Mouse (Mus musculus) liver, adult 2 months (tissue): ENCODE measurements at regions not wholly inside any gene's neighbourhood (a gene's known extent, or its start where the extent isn't known, plus 50 kb on each side); places are given as distances from the start of the nearest gene placed in this dataset.

ENCODE experiments used
- DNase-seq: peaks from one replicate; pipeline ENCODE4 v3.0.0-alpha.2; 2011; ENCODE audit warnings: low read depth, low spot score; ENCODE audit errors: extremely low read depth
- H3K27ac ChIP-seq: fragments of 200-500 bp; replicated peaks from 2 replicates; pipeline ENCODE4 v1.5.1; 2012; ENCODE audit warnings: low read depth, mild to moderate bottlenecking, control low read depth, inconsistent platforms, low read length; ENCODE audit not compliant: insufficient read depth
- H3K27me3 ChIP-seq: fragments of 200-500 bp; 2 replicates; pipeline ENCODE4 v1.6.1; 2012; ENCODE audit warnings: mild to moderate bottlenecking, moderate library complexity, low read length, inconsistent platforms; ENCODE audit not compliant: control insufficient read depth, insufficient read depth
- H3K36me3 ChIP-seq: fragments of 200-500 bp; 2 replicates; pipeline ENCODE4 v1.6.1; 2012; ENCODE audit warnings: low read length, inconsistent platforms; ENCODE audit not compliant: control insufficient read depth, insufficient read depth
- H3K4me1 ChIP-seq: fragments of 200-500 bp; 2 replicates; pipeline ENCODE4 v1.6.1; 2011; ENCODE audit warnings: low read length; ENCODE audit not compliant: control insufficient read depth, insufficient read depth
- H3K4me3 ChIP-seq: fragments of 200-500 bp; 2 replicates; pipeline ENCODE4 v1.5.1; 2011; ENCODE audit warnings: low read depth, mild to moderate bottlenecking, control low read depth, low read length, moderate library complexity; ENCODE audit not compliant: insufficient read depth
- H3K79me2 ChIP-seq: fragments of 200-500 bp; 2 replicates; pipeline ENCODE4 v1.6.1; 2012; ENCODE audit warnings: inconsistent platforms, mild to moderate bottlenecking, low read length, moderate library complexity; ENCODE audit not compliant: control insufficient read depth, insufficient read depth
- H3K9ac ChIP-seq: fragments of 200-500 bp; 2 replicates; pipeline ENCODE4 v1.6.1; 2012; ENCODE audit warnings: low read depth, mild to moderate bottlenecking, control low read depth, inconsistent platforms, low read length
- CTCF ChIP-seq: fragments of 200-500 bp; IDR thresholded peaks from 2 replicates; pipeline ENCODE4 v1.5.1; 2011; ENCODE audit warnings: low read depth, low read length, control low read depth
- POLR2A ChIP-seq: fragments of 200-500 bp; IDR thresholded peaks from 2 replicates; pipeline ENCODE4 v1.6.1; 2011; ENCODE audit warnings: low read length, control low read depth; ENCODE audit not compliant: insufficient read depth; ENCODE audit errors: extremely low read depth
- WGBS: fragments of 180-500 bp; shearing (Covaris S2); methylation state at CpG from one replicate; pipeline ENCODE4 v1.1.7; 2018; 5-methylcytosine and 5-hydroxymethylcytosine counted together

DNA sequence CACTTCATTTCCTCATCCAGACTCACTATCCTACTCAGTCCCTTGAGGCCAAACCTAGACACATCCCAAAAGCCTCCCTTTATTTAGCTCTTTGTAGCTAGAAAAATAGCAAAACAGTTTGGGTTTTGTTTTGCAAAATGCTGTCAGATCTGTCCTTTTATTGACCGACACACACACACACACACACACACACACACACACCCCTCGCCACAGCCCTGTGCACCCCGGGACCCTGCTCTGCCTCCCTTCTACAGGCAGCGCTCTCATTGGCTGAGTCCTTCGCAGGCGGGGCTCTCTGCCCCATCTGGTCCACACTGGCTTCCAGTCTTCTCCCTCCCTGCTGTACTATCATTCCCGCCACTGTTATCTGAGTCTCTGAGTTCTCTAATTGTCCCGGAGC, 56.5 kb upstream of the Kit start:
- Histone ChIP-seq H3K4me1 (no peaks in the 10 kb centered on the region), H3K9ac (no peak overlapping the region), H3K27ac (no peak overlapping the region), H3K27me3 (peaks cover 4% of the 10 kb centered on the region; the same call in 1 of the 2 replicates), H3K4me3 (no peak overlapping the region), H3K79me2 (no peaks in the 10 kb centered on the region), H3K36me3 (no peaks in the 10 kb centered on the region)
- TF ChIP-seq POLR2A (no peak), CTCF (no peak)
- no peak for DNase-seq
- 40% methylated on average over 8 of the region's 8 CpGs for WGBS

DNA sequence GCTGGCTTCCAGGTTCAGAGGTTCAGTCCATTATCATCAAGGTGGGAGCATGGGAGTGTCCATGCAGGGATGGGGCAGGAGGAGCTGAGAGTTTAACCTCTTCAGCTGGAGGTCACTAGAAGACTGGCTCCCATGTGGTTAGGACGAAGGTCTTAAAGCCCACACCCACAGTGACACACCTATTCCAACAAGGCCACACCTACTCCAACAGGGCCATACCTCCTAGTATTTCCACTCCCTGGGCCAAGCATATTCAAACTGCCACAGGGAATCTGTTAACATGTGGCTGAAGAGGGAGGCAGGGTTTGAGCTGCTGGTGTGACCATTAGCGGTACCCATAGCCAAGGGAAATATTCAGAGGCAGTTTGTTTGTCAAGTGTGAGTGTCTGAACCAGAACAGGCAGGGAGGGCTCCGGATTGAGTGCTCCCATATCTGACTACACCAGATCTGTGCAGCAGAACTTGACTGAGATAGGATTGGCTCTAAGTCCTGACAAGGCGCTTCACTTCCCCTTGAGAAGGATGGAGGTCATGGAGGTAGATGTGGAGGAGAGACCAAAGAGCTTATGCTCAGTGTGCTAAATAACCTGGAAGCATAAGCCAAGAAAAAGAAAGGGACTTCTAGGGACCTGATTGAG, 51.6 kb upstream of the Kit start:
- Histone ChIP-seq H3K9ac (no peak overlapping the region), H3K79me2 (no peaks in the 10 kb centered on the region), H3K4me3 (no peak overlapping the region), H3K27me3 (peaks cover 4% of the 10 kb centered on the region; the same call in 1 of the 2 replicates), H3K4me1 (no peaks in the 10 kb centered on the region), H3K27ac (no peak overlapping the region), H3K36me3 (no peaks in the 10 kb centered on the region)
- DNase-seq: no peak
- no peak for TF ChIP-seq POLR2A
- TF ChIP-seq CTCF: no peak
- 91% methylated on average over 4 of the region's 4 CpGs for WGBS
